Mouse (Mus musculus) adipocyte (in vitro differentiated cells): ENCODE measurements at regions not wholly inside any gene's neighbourhood (a gene's known extent, or its start where the extent isn't known, plus 50 kb on each side); places are given as distances from the start of the nearest gene placed in this dataset.
"Not testable (repeated sequence)": the region's sequence is repeated elsewhere in the genome, so short reads cannot be mapped to it uniquely, and the experiment has no call there.

Source experiments
- DNase-seq: peaks from one replicate; pipeline ENCODE4 v3.0.0-alpha.2; 2016; ENCODE audit warnings: low spot score

DNA sequence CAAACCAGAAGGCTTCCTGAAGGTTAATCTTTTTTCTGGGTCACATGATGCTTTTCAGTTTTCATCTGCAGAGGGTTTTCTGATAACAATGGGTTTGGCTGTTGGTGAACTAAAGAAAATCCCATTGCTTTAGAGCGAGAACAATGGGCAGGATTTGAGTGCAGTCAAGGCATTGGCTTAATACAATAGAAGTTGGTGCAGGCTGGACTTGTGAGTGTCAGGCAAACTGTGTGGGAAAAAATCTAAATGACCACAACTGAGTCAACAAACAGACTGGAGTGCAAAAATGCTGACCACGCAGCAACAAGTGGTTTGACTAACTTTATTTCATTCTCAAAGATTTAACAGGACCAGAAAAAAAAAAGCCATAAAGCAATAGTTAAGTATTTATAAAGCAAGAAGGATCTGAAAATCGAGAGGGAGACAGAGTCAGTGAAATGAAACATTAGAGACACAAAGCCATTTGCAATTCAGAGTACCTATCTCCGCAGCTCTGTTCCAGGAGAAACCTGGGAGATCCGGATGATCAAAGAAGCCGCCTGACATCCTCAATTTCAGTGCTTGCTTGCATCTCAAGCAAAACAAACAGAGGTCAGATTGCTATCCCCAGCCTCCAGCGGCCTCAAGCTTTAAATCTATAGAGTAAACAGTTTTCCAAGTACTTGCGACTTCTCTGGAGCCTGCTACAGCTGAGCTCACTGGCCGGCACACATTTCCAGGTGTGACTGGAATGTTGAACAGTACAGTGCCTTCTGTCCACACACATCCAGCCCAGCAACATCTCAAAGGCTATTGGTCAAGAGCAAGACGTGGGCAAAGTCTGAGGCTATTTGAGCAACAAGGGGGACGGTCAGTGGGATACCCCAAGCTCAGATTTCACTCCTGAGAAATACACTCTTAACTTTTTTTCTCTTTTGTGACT, 229.5 kb upstream of the Arglu1 start:
- no peak for DNase-seq

DNA sequence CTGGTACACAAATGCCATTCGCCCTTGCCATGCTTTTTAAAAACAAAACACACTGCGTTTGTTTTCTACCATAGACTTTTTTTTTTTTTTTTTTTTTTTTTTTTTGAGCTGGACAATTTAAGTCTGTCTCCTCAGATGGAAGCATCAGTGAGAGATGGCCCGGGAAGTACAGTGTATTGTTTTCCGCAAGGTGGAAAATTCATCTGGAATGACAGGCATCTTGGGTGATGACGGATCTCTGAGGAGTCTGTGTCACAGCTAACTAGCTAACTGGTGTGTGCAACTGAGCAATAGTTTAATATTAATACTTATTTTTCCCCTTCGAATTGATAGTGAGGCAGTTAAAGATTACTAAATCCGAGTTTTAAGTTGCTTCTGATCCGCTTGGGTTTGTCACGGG, 228.7 kb upstream of the Arglu1 start:
- no peak for DNase-seq

DNA sequence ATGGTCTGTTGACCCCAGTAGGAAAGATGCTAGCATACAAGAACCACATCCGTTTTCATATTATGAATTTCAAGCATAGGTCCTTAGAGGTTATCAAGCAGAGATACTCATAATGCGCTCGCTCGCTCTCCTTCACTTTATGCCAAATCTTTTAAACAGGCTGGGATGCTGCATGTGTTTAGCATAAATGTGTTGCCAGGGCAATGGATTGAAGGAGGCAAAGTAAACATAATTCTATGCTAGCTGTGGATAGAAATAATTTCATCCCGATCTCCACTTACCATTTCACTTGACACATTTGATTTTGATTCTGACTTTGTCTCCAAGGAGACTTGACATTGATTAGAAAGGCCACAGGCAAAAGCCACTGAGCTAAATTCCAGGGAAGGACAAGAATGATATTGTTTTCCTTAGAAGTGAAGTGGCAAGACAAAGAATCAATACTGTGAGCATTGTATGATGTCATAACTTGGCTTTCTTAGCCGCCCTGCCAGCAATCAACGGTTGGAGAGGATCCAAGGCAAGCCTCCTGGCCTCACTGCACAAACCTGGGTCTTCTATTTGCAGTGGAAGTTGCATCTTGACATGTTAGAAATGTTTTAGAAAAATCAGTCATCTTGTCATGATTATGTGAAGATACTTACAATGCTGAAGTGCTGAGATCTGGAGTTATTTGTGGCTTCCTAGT, 217.3 kb upstream of the Arglu1 start:
- no peak for DNase-seq

DNA sequence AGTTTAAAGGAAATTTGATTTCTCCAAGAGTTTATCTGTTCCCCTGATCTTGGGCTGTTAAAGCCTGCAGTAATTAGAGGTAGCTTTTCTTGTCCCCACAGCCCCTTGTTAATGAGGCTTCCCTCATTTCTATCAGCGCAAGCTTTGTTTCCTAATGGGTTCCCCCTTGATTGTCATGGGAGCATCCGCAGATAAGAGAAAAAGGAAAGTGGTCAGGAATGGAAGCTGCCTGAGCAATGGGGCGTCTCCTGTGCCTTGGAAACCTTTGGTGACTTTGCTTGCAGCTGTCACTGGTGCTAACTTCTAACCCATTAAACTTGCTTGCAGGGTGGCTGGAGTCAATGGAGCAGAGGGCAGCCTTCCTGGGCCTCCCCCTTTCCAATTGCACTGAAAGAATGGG, 202.7 kb upstream of the Arglu1 start:
- no peak for DNase-seq

DNA sequence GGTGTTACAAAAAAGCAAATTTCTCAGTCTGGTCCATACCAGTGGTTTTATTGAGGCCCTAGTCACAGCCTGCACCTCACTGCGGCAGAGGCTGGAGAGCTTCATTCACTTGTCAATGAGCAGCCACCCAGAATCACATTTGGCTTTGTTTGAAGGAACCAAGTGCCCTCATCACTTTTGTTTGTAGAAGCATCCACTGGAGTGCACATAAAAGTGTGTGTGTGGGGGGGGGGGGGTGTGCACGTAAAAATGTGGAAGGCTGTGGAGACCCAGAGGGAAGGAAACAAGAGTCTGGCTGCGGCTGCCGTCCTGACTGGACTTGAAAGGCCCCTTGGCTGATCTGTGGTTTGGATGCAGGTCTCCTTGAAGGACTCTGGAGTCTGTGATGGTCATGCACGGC, 187.0 kb upstream of the Arglu1 start:
- no peak for DNase-seq

DNA sequence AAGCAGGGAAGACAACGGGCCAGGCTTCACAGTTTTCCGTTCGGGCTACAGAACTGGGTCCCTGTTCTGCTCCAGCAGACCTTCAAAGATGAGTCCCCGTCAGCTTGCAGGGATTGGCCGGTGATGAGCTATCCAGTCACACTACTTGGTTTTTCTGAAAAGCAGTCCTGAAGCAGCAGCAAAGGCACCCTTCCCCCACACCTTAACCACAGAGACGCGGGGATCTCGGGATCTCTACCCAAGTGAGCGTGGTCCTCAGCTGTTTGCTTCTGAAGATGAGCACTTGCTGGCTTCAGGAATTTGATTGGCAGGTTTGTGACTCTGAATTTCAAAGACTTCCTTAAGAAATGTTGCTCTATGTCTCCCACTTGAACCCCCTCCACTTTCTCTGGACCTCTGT, 186.6 kb upstream of the Arglu1 start:
- DNase-seq = no peak

DNA sequence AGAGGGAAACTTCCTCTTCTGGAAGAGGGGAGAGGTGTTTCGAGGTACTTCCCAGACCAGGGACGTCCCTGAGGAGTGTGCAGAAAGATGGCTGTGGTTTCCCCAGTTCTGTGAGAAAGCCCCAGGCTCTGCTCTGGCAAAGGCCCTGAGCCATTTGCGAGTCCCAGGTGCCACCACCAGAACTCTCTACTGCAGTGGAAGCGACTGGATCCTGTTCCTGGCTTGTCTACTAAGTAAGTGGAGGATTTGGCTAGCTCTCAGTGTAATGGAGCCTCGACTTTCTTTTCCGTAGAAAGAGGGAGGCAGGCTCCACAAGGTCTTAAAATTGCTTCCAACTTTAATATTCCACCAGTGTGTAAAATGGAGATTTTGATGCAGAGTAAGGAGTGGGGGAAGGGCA, 186.1 kb upstream of the Arglu1 start:
- DNase-seq = no peak

DNA sequence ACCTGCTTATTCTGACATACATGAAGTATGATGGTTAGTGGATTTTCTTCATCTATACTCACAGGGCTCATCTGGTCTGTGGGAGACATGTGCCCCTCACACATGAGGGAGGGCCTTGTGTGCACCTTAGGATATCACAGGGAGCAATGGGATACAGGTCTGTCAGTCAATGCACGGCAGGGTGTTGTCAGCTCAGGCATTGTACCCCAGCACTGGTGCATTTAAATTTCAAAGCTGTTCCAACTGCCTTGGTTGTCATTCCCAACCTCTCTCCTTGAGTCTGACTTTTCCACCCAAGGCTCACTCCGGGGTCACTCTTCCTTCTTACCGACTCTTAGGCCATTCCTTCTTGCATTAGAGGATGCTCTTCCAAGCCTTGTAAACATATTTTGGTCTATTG, 181.6 kb upstream of the Arglu1 start:
- DNase-seq = no peak

DNA sequence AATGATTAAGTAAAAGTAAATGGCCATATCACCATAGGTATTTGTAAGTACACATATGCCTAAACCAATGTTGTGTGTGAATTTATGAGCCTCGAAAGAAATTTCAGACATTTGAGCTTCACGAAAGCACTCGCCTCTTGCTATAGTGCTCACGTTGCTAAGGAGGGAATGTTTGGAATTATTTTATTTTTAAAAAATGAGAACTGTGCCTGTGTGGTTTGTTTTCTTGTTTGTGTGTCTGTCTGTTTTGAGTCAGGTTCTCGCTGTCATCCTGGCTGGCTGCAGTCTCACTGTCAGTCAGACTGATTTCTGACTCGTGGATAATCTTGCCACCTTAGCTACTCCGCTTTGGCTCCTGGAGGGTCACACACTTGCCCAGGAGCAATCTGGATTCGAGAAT, 180.7 kb upstream of the Arglu1 start:
- no peak for DNase-seq

DNA sequence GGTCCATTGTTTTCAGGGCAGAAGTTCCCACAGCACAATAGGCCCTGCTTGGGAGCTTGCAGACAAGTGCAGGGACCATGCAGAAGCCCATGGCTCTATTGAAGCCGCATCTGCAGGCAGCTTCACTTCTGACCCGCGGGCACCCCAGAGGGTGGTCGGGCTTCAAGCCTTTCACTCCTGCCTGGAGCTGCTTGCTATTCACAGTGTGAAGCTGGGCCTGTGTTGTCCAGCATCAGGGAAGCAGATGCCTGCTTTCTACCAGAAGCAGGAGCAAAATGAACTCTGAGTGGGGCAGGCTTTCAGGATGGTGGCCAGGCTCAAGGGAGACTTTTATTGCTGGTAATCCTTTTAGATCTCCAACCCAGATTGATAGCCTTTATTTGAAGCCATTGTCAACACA, 180.2 kb upstream of the Arglu1 start:
- no peak for DNase-seq

DNA sequence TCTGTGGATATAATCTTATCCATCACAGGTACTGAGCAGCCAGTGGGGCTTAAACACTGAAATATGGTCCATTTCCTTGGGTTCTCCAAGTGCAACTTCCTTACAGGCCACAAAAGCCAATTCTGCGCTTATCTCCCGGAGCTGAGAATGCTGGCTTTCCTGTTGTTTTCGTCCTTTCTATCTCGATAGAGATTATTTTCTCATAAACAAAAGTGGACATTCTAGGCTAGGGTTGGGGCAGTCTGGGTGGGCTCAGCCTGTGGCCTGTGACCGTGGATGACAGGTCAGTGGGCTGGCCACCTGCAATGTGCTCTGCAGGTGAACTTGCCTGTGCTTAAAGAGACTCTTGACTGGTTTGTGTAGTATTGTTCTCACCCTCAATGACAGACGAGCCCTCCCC, 179.0 kb upstream of the Arglu1 start:
- DNase-seq = no peak

DNA sequence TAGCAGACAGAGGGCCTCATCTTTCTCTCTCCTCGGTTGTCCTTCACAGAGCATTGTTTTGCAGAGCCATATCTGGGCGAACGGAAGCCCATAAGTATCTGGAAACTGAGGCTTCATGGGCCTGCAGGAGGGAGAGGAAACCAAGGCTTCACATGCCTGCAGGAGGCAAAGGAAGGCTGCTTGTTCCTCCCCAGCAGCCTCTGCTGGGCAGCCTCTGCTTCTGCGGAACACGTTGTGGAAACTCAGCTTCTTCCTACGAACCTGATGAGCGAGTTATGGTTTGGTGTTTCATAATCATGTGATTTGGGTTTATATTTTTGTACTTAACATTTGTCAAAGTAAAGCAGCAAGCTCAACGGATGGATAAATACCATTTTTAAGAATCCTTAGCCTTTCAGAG, 177.6 kb upstream of the Arglu1 start:
- DNase-seq = no peak

DNA sequence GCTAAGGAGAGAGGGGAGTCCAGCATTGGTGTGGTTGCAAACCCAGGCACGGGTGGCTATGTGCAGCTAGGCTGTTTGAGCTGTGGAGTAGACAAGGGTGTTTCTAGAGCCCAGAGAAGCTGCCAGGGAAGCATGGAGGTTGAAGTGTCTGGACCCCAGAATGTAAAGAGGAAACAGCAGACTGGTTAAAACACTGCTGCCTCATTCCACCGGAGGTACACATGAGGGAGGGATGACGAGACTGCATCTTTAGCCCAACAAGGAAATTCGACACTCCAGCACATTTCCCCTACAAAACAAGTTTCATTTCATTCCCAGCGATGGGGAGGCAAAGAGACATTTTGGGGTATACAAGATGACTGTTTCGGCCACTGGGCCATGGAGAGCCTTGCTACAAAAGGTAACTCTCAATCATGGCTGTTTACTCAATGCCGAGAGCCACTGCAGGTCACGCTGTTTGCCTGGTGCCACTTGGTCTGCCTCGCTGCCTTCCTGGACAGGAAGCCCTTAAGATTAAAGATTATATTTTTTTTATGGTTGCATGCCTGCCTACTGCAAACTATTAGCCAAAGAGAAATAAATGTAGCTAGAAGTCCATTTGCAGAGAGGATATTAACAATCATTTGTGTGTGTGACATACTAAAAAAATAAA, 176.9 kb upstream of the Arglu1 start:
- DNase-seq = no peak

DNA sequence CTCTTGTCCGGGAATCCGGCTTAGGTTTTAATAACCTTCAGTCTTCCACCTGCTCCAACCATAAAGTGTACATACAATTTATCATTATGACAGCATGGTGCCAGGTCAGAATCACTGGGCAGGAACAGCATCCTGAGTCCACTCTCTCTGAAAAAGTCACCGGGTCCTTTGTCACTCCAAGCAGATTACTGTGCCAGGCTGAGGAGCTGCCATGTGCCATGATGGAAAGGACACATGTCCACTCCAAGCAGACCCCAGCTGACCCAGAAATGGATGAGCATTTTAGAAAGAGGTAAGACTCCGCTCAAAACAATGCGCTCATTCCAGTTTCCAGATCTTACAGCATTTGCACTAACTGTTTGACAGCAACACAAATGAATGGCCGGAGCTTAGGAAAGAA, 172.4 kb upstream of the Arglu1 start:
- no peak for DNase-seq

DNA sequence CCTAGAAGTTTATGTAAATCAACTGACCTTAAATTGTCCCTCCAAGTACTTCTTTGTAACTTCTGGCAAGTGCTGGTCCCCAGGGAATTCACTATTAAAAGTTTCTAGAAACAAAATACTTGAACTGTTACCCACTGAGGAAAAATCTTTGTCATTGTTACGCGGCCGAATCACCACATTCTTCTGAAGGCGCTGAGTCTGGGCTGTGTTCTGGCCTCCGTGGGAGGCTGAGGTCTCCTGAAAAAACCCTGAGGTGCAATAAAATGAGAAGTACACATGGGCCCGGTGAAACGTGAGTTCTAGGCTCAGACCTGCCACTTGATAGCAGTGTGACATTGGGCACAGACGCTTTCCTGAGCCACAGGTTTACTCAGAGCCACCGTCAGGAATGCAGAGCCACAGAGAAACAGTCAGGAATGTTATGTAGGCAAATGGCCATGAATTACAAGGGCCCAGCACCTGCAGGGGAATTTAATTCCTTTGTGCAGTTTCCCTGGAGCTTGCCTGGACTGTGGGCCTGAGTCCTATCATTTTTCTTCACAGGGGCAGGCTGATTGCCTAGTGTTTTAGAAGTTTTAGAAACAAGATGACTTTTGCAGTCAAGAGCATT, 171.1 kb upstream of the Arglu1 start:
- no peak for DNase-seq

DNA sequence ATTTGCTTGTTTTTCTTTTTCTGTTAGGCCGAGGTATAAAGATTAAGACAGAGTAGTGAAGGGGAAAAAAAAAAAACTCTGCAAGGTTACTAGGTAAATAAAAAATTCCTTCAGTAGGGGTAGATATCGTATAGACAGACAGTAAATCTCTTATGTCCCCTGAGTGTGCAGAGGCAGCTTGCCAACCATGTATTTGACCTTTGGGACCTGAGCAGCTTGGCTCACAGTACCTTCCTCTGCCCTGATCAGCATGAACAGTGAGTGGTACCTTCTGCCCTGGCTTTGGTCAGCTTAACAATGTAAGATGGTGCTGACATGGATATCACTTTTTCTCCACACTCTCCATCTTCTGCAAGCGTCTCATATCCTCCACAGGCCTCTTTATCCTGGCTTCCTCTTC, 168.3 kb upstream of the Arglu1 start:
- no peak for DNase-seq

DNA sequence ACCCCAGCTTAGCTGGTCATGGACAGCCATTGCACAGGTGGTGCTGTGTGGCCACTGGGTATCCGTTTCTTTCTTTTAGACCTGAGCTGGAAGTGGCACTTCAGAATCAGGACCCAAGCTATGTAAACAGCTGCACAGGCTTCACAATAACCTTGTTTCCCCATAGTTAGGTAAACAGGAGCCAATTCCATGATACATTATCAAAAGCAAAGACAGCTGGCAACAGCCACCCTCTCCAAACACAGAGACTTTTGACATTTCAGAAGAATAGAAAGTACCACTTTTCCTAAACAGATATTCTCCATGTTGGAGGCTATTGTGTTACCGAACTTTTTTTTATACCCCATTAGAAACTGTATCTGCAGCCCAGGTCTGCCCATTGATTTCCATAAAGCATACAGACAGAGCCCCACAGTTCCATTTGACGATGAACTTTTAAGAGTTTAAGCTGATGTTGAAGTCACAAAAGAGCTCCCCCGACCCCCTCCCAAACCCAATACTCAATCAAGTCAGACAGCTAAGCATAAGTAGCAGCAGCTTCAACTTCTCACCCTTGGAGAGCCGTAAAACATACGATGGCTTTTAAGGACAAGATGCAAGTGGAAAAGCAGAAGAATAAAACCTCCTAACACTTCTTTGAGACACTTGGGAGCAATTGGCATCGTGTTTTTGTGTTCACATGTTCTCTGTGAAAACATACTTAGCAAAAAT, 162.5 kb upstream of the Arglu1 start:
- no peak for DNase-seq

DNA sequence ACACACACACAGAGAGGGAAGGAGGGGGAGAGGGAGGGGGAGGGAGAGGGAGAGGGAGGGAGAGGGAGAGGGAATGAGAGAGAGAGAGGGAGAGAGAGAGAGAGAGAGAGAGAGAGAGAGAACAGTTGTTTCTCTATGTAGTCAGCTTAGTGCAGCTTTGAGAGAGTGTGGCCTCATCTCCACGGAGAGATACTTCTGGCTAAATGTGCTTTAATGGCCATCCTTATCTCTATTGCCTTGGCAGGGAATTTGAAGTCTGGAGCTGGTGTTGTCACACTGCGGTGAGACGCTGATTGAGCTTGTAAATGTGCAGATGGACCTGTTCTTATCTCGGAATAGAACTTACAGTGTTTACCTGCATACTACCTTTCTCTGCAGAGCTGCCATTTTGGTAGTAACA, 160.9 kb upstream of the Arglu1 start:
- no peak for DNase-seq

DNA sequence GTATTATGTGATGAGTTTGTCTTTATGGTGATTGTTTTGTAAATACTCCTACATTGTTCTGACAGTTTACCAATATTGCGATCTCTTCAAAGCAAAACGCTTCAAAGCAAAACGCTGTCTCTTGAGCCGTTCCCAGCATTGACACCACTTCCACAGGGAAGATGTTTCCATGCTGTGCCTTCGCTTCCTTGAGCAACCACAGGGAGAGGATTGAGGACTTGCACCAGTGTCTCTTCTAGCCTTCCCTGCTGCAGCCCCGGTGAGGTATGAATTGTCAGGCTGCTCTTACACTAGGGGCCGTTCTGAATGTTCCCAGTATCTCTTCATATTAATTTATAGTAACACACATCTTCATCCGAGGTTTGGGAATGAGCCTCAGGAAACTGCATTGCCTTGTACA, 160.4 kb upstream of the Arglu1 start:
- no peak for DNase-seq

DNA sequence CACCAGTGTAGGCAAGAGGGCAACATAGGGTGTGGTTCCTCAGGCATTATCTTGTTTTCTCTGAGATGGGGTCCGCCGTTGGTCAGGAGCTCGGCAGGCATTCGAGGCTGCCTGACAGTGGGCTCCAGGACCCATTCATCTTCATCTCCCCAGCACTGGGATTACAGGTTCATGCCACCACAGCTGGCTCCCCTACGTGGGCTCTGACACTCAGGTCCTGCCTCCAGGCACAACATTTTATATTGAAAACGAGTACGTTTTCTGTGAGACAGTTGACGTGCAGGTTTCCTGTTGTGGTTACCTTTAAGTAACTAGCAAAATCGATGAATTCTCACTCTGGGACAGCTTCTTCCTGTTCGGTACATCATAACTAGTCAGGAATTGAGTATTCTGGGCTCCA, 157.3 kb upstream of the Arglu1 start:
- no peak for DNase-seq

DNA sequence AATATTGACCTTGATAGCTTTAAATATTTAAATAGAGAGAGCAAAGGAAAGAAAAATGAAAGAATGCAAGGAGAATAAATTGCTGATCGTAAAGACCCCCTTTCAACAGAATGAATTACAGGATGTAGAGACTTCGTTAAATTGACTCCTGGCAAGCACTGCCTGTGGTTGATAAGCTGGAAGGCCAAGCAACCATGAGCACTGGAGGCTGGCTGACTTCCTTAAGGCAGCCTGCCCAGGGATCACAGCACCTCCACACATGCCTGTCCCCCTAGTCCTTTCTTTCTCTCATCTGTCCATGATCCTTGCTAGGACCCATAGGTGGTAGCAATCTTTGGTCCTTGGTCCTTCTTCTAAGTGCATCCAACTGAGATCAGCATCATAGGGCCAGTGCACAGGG, 152.0 kb upstream of the Arglu1 start:
- no peak for DNase-seq

DNA sequence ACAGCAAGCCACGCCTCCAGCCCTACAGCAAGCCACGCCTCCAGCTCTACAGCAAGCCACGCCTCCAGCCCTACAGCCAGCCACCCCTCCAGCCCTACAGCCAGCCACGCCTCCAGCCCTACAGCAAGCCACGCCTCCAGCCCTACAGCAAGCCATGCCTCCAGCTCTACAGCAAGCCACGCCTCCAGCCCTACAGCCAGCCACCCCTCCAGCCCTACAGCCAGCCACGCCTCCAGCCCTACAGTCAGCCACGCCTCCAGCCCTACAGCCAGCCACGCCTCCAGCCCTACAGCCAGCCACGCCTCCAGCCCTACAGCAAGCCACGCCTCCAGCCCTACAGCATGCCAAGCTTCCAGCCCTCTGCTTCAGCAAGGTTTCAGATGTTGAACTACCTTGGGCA, 145.8 kb upstream of the Arglu1 start:
- not testable (repeated sequence) for DNase-seq
